Mouse (Mus musculus) stomach, embryonic 16.5 days (tissue): ENCODE results near the gene Ube2t. TPM values are rescaled to one million over a fixed set of nuclear protein-coding genes. Genes with fewer than 3 reads are reported as not detected.
A peak's percentile ranks its signal among the peaks of the same experiment; 100 is the strongest.

Experiments
- ATAC-seq: fragments of 200-750 bp; cut with Nextera tagmentation; 2 replicates; pipeline ENCODE4 v1.8.0; 2017; ENCODE audit warnings: moderate number of reproducible peaks, moderate TSS enrichment; ENCODE audit not compliant: insufficient read depth, low FRiP score
- H3K27ac ChIP-seq: fragments of 300-500 bp; sonication (generic); 2 replicates; pipeline ENCODE4 v1.5.1; 2014; ENCODE audit warnings: low read length
- H3K27me3 ChIP-seq: fragments of 300-500 bp; sonication (generic); 2 replicates; pipeline ENCODE4 v1.6.1; 2014; ENCODE audit warnings: low read length, control low read depth, mixed read lengths; ENCODE audit not compliant: control insufficient read depth, insufficient read depth
- H3K36me3 ChIP-seq: fragments of 300-500 bp; sonication (generic); 2 replicates; pipeline ENCODE4 v1.6.1; 2014; ENCODE audit warnings: low read length; ENCODE audit not compliant: control insufficient read depth, insufficient read depth
- H3K4me1 ChIP-seq: fragments of 300-500 bp; sonication (generic); 2 replicates; pipeline ENCODE4 v1.6.1; 2014; ENCODE audit warnings: low read length, control low read depth, mixed read lengths; ENCODE audit not compliant: control insufficient read depth, insufficient read depth
- H3K4me2 ChIP-seq: fragments of 300-500 bp; sonication (generic); 2 replicates; pipeline ENCODE4 v1.6.1; 2014; ENCODE audit warnings: low read depth, low read length, mixed read lengths
- H3K4me3 ChIP-seq: fragments of 300-500 bp; sonication (generic); replicated peaks from 2 replicates; pipeline ENCODE4 v1.5.1; 2014; ENCODE audit warnings: mild to moderate bottlenecking, low read length
- H3K9ac ChIP-seq: fragments of 300-500 bp; sonication (generic); 2 replicates; pipeline ENCODE4 v1.6.1; 2014; ENCODE audit warnings: low read length
- H3K9me3 ChIP-seq: fragments of 300-500 bp; sonication (generic); replicated peaks from 2 replicates; pipeline ENCODE4 v1.6.1; 2016; ENCODE audit warnings: low read length, control low read depth; ENCODE audit not compliant: control insufficient read depth
- WGBS: fragments of 180-500 bp; shearing (Covaris S2); extraction: QIAGEN DNeasy Blood & Tissue Kit; methylation state at CpG from one replicate; pipeline ENCODE4 v1.1.7; 2014; 5-methylcytosine and 5-hydroxymethylcytosine counted together
- polyA plus RNA-seq: library from polyadenylated mRNA; unstranded; fragments of >200 nt; fragmentation: Nextera tagmentation; extraction: Ambion mirVana; gene quantifications from 2 replicates; pipeline ENCODE4 v1.2.1, GENCODE M21; 2015

Gene Ube2t
- polyA plus RNA-seq, 1 experiment from 2014 or later, result 33.2 TPM

- Histone ChIP-seq H3K27ac (no peak overlapping the region), H3K9me3 (no peaks in the 10 kb centered on the region), H3K4me3 (no peak overlapping the region), H3K27me3 (no peaks in the 10 kb centered on the region), H3K4me1 (peaks cover 32% of the 10 kb centered on the region), H3K36me3 (no peaks in the 10 kb centered on the region), H3K4me2 (no peak overlapping the region), H3K9ac (no peak overlapping the region)
- no peak for ATAC-seq
- 31% methylated on average over 13 of the region's 13 CpGs for WGBS
Measured at GRCm38 (mm10) chr1:135019087-135019774, 56.9 kb downstream of the Ube2t start.

- ATAC-seq, result no peak
- Histone ChIP-seq H3K4me1 (peaks cover 32% of the 10 kb centered on the region), H3K4me2 (no peak overlapping the region), H3K27ac (no peak overlapping the region), H3K4me3 (no peak overlapping the region), H3K27me3 (no peaks in the 10 kb centered on the region), H3K9ac (no peak overlapping the region), H3K36me3 (no peaks in the 10 kb centered on the region), H3K9me3 (no peaks in the 10 kb centered on the region)
- 65% methylated on average over 4 of the region's 4 CpGs for WGBS
Measured at GRCm38 (mm10) chr1:135019775-135020167, 57.4 kb downstream of the Ube2t start.

- no peaks in the 10 kb centered on the region for H3K27me3 ChIP-seq
- no peak for ATAC-seq
Measured at GRCm38 (mm10) chr1:135020281-135020940, 58.0 kb downstream of the Ube2t start.

GRCm38 (mm10) chr1:135020970-135021369 lies 58.6 kb downstream of the Ube2t start:
- Histone ChIP-seq H3K9ac (no peak overlapping the region), H3K36me3 (no peaks in the 10 kb centered on the region), H3K4me3 (no peak overlapping the region), H3K4me1 (peaks cover 32% of the 10 kb centered on the region), H3K4me2 (no peak overlapping the region), H3K27ac (no peak overlapping the region), H3K27me3 (no peaks in the 10 kb centered on the region), H3K9me3 (no peaks in the 10 kb centered on the region)
- peak; percentile 56; the same call in 1 of the 2 replicates for ATAC-seq
- 3% methylated on average over 5 of the region's 5 CpGs for WGBS

More at GRCm38 (mm10) chr1:135020281-135020940, 58.0 kb downstream of the Ube2t start:
- 54% methylated on average over 5 of the region's 5 CpGs for whole genome bisulfite sequencing
- Histone ChIP-seq H3K27ac (no peak overlapping the region), H3K4me2 (no peak overlapping the region), H3K36me3 (no peaks in the 10 kb centered on the region), H3K4me1 (peaks cover 32% of the 10 kb centered on the region), H3K9ac (no peak overlapping the region), H3K4me3 (no peak overlapping the region), H3K9me3 (no peaks in the 10 kb centered on the region)

- peaks cover 31% of the 10 kb centered on the region for H3K4me1 ChIP-seq
- WGBS, result 74% methylated on average over 5 of the region's 5 CpGs
- no peak overlapping the region for H3K4me3 ChIP-seq
- no peak for ATAC-seq
- no peak overlapping the region for H3K4me2 ChIP-seq
- no peaks in the 10 kb centered on the region for H3K36me3 ChIP-seq
- no peaks in the 10 kb centered on the region for H3K27me3 ChIP-seq
- no peak overlapping the region for H3K9ac ChIP-seq
- no peaks in the 10 kb centered on the region for H3K9me3 ChIP-seq
- no peak overlapping the region for H3K27ac ChIP-seq
Measured at GRCm38 (mm10) chr1:135021936-135022335, 59.6 kb downstream of the Ube2t start.

GRCm38 (mm10) chr1:135023583-135023982 lies 61.2 kb downstream of the Ube2t start:
- Histone ChIP-seq H3K4me1 (peaks cover 29% of the 10 kb centered on the region), H3K36me3 (no peaks in the 10 kb centered on the region), H3K4me3 (no peak overlapping the region), H3K27ac (no peak overlapping the region), H3K27me3 (no peaks in the 10 kb centered on the region), H3K9ac (no peak overlapping the region), H3K9me3 (no peaks in the 10 kb centered on the region), H3K4me2 (no peak overlapping the region)
- no peak for ATAC-seq
- WGBS, result 85% methylated on average over 1 of the region's 1 CpGs

Other genes with a start within 250 kb of the Ube2t start
- gene Ppp1r12b, start 6.6 kb upstream of the Ube2t start, polyA plus RNA-seq, result 24.5 and 28.9 TPM in 2 replicates
- 1.1 and 1.2 TPM in 2 replicates for gene Lgr6, start 142.7 kb downstream of the Ube2t start, polyA plus RNA-seq
- gene Ptpn7, start 170.1 kb downstream of the Ube2t start, polyA plus RNA-seq, result 1.6 and 2.8 TPM in 2 replicates
- gene Arl8a, start 184.3 kb downstream of the Ube2t start, polyA plus RNA-seq, result 35.3 and 37.6 TPM in 2 replicates
- 0.90 and 1.3 TPM in 2 replicates for gene Gpr37l1, start 205.1 kb downstream of the Ube2t start, polyA plus RNA-seq